Mouse (Mus musculus) neural tube, embryonic 14.5 days (tissue): ENCODE data around the gene A530016L24Rik. TPM values are rescaled to one million over a fixed set of nuclear protein-coding genes. Genes with fewer than 3 reads are reported as not detected.

Experiments
- ATAC-seq: fragments of 200-750 bp; cut with Nextera tagmentation; 2 replicates; pipeline ENCODE4 v1.8.0; 2017; ENCODE audit warnings: low read depth, mild to moderate bottlenecking, moderate TSS enrichment, moderate library complexity
- H3K27ac ChIP-seq: fragments of 300-500 bp; sonication (generic); 2 replicates; pipeline ENCODE4 v1.5.1; 2014; ENCODE audit warnings: low read depth, mild to moderate bottlenecking, control low read depth, low read length, moderate library complexity, mixed read lengths
- H3K27me3 ChIP-seq: fragments of 300-500 bp; sonication (generic); 2 replicates; pipeline ENCODE4 v1.6.1; 2014; ENCODE audit warnings: low read length; ENCODE audit not compliant: control insufficient read depth, insufficient read depth
- H3K36me3 ChIP-seq: fragments of 300-500 bp; sonication (generic); 2 replicates; pipeline ENCODE4 v1.6.1; 2014; ENCODE audit warnings: low read length, mixed read lengths; ENCODE audit not compliant: control insufficient read depth, insufficient read depth
- H3K4me1 ChIP-seq: fragments of 300-500 bp; sonication (generic); 2 replicates; pipeline ENCODE4 v1.6.1; 2014; ENCODE audit warnings: low read length; ENCODE audit not compliant: control insufficient read depth, insufficient read depth
- H3K4me2 ChIP-seq: fragments of 300-500 bp; sonication (generic); 2 replicates; pipeline ENCODE4 v1.6.1; 2014; ENCODE audit warnings: mild to moderate bottlenecking, low read depth, low read length, control low read depth
- H3K4me3 ChIP-seq: fragments of 300-500 bp; sonication (generic); 2 replicates; pipeline ENCODE4 v1.5.1; 2014; ENCODE audit warnings: low read depth, low read length, control low read depth, mixed read lengths
- H3K9ac ChIP-seq: fragments of 300-500 bp; sonication (generic); replicated peaks from 2 replicates; pipeline ENCODE4 v1.6.1; 2014; ENCODE audit warnings: low read depth, mild to moderate bottlenecking, control low read depth, low read length, mixed read lengths
- H3K9me3 ChIP-seq: fragments of 300-500 bp; sonication (generic); 2 replicates; pipeline ENCODE4 v1.6.1; 2016; ENCODE audit warnings: low read length; ENCODE audit not compliant: control insufficient read depth
- WGBS: fragments of 180-500 bp; shearing (Covaris S2); extraction: QIAGEN DNeasy Blood & Tissue Kit; methylation state at CpG from one replicate; pipeline ENCODE4 v1.1.7; 2014; 5-methylcytosine and 5-hydroxymethylcytosine counted together
- polyA plus RNA-seq: library from polyadenylated mRNA; unstranded; fragments of >200 nt; fragmentation: Nextera tagmentation; extraction: Ambion mirVana; gene quantifications from 2 replicates; pipeline ENCODE4 v1.2.1, GENCODE M21; 2014

A530016L24Rik gene
- polyA plus RNA-seq, 1 experiment from 2014 or later = 0.08 TPM

- 91% methylated on average over 12 of the region's 12 CpGs for WGBS
- Histone ChIP-seq H3K4me2 (no peak overlapping the region), H3K27ac (no peak overlapping the region), H3K4me3 (no peak overlapping the region), H3K36me3 (no peaks in the 10 kb centered on the region), H3K4me1 (peaks cover 15% of the 10 kb centered on the region), H3K9ac (no peak overlapping the region), H3K9me3 (no peaks in the 10 kb centered on the region), H3K27me3 (no peaks in the 10 kb centered on the region)
- no peak for ATAC-seq
Observed at GRCm38 (mm10) chr12:112540321-112540720, 51.1 kb downstream of the A530016L24Rik start.

DNA sequence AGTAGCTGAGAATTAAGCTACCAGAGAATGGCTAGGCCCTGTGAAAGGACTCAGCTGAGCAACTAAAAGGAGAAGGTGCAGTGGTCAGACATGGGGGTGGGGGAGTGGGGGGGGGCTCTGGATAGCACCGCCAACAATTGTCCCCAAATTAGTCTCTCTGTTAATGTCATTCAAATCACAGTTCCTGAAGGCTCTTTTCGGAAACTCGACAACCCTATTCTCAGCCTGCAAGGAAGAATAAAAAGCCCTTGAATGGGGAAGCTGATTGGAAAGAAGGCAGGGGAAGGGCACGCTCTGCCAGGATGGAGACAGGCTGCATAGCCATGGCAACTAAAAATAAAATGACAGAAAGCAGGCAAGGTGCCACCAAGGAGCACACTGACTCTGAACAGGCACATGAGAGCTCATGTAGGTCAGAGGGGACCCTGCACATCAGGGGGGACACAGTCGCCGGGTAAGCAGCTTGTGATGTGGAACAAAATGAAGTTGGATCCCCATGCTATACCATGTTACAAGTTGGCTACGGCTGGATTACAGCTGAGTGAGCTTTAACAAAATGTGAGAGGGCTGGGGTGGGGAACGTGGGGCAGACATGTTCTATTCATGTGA is 52.3 kb downstream of the A530016L24Rik start:
- no peak overlapping the region for H3K4me3 ChIP-seq
- ATAC-seq = no peak
- H3K9me3 ChIP-seq = no peaks in the 10 kb centered on the region
- H3K27me3 ChIP-seq = no peaks in the 10 kb centered on the region
- peaks cover 15% of the 10 kb centered on the region for H3K4me1 ChIP-seq
- 17% methylated on average over 8 of the region's 8 CpGs for WGBS
- no peaks in the 10 kb centered on the region for H3K36me3 ChIP-seq
- no peak overlapping the region for H3K27ac ChIP-seq
- H3K9ac ChIP-seq = no peak overlapping the region
- no peak overlapping the region for H3K4me2 ChIP-seq

- peak; percentile 44; the same call in 1 of the 2 replicates for ATAC-seq
- Histone ChIP-seq H3K27me3 (no peaks in the 10 kb centered on the region), H3K4me2 (no peak overlapping the region), H3K27ac (no peak overlapping the region), H3K4me3 (no peak overlapping the region), H3K36me3 (no peaks in the 10 kb centered on the region), H3K9me3 (no peaks in the 10 kb centered on the region), H3K4me1 (peaks cover 15% of the 10 kb centered on the region), H3K9ac (peak overlapping the region; percentile 21; the same call in 1 of the 2 replicates)
- WGBS = 48% methylated on average over 13 of the region's 13 CpGs
Observed at GRCm38 (mm10) chr12:112542257-112542919, 53.1 kb downstream of the A530016L24Rik start.

GRCm38 (mm10) chr12:112542920-112543300 is 53.7 kb downstream of the A530016L24Rik start:
- H3K9ac ChIP-seq = peak overlapping the region; percentile 21; the same call in 1 of the 2 replicates
- H3K4me3 ChIP-seq = no peak overlapping the region
- H3K4me2 ChIP-seq = no peak overlapping the region
- 3% methylated on average over 11 of the region's 11 CpGs for WGBS
- H3K27me3 ChIP-seq = no peaks in the 10 kb centered on the region
- no peak overlapping the region for H3K27ac ChIP-seq
- no peaks in the 10 kb centered on the region for H3K36me3 ChIP-seq
- ATAC-seq = peak; percentile 80; the same call in 1 of the 2 replicates
- H3K9me3 ChIP-seq = no peaks in the 10 kb centered on the region
- H3K4me1 ChIP-seq = peaks cover 15% of the 10 kb centered on the region

- no peak overlapping the region for H3K4me2 ChIP-seq
- no peaks in the 10 kb centered on the region for H3K27me3 ChIP-seq
- no peaks in the 10 kb centered on the region for H3K36me3 ChIP-seq
- H3K9me3 ChIP-seq = no peaks in the 10 kb centered on the region
- no peak overlapping the region for H3K27ac ChIP-seq
- H3K9ac ChIP-seq = no peak overlapping the region
- no peak for ATAC-seq
- peaks cover 15% of the 10 kb centered on the region for H3K4me1 ChIP-seq
- 76% methylated on average over 9 of the region's 9 CpGs for WGBS
- H3K4me3 ChIP-seq = no peak overlapping the region
Observed at GRCm38 (mm10) chr12:112543941-112544340, 54.7 kb downstream of the A530016L24Rik start.

GRCm38 (mm10) chr12:112544946-112545701 is 55.9 kb downstream of the A530016L24Rik start:
- H3K9ac ChIP-seq = no peak overlapping the region
- no peak overlapping the region for H3K4me3 ChIP-seq
- H3K27me3 ChIP-seq = no peaks in the 10 kb centered on the region
- no peaks in the 10 kb centered on the region for H3K36me3 ChIP-seq
- no peak overlapping the region for H3K4me2 ChIP-seq
- no peak for ATAC-seq
- 37% methylated on average over 12 of the region's 12 CpGs for WGBS
- H3K27ac ChIP-seq = no peak overlapping the region
- H3K9me3 ChIP-seq = no peaks in the 10 kb centered on the region
- H3K4me1 ChIP-seq = peaks cover 15% of the 10 kb centered on the region

DNA sequence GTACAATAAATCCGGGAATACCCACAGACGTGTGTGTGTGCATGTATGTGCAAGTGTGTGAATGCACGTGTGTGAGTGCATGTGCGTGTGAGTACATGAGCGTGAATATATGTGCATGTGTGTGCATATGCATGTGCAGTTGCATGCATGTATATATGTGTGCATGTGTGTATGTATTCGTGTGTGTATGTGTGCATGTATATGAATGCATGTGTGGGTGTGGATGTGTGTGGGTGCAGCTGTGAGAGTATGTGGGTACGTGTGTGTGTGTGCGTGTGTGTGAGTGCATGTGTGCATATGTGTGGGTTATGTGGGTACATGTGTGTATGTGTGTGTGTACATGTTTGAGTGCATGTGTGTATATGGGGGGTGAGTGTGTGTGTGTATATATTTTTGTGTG is 56.9 kb downstream of the A530016L24Rik start:
- H3K27me3 ChIP-seq = no peaks in the 10 kb centered on the region
- H3K4me1 ChIP-seq = peaks cover 15% of the 10 kb centered on the region
- no peak for ATAC-seq
- no peak overlapping the region for H3K9ac ChIP-seq
- 89% methylated on average over 8 of the region's 8 CpGs for WGBS
- no peak overlapping the region for H3K4me3 ChIP-seq
- no peak overlapping the region for H3K4me2 ChIP-seq
- H3K9me3 ChIP-seq = no peaks in the 10 kb centered on the region
- H3K36me3 ChIP-seq = no peaks in the 10 kb centered on the region
- no peak overlapping the region for H3K27ac ChIP-seq

DNA sequence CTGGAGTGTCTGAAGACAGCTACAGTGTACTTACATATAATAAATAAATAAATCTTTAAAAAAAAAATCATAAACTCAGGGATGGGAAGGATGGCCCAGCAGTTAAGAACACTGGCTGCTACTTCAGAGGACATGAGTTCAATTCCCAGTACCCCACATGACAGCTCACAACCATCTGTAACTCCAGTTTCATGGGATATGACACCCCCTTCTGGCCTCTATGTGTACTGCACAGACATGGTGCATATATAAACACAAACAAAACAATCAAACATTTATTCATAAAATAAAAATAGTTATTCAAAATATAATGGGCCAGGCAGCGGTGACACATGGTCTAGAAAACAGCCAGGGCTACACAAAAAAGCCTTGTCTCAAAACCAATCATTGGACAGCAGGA is 60.0 kb downstream of the A530016L24Rik start:
- Histone ChIP-seq H3K4me2 (no peak overlapping the region), H3K27me3 (no peaks in the 10 kb centered on the region), H3K4me1 (no peaks in the 10 kb centered on the region), H3K27ac (no peak overlapping the region), H3K9ac (no peak overlapping the region), H3K36me3 (no peaks in the 10 kb centered on the region), H3K9me3 (no peaks in the 10 kb centered on the region), H3K4me3 (no peak overlapping the region)
- ATAC-seq = no peak
- 95% methylated on average over 1 of the region's 1 CpGs for WGBS
